Mouse (Mus musculus) liver, postnatal 0 days (tissue): Measurements from ENCODE around the gene Lrch3.

Experiments
- CTCF ChIP-seq: sonication (generic); IDR thresholded peaks from 2 replicates; pipeline ENCODE4 v1.5.1; 2016; ENCODE audit warnings: antibody characterized with exemption, low read depth
- EP300 ChIP-seq: IDR thresholded peaks from 2 replicates; pipeline ENCODE4 v1.6.1; 2016; ENCODE audit warnings: antibody characterized with exemption, low read depth, mild to moderate bottlenecking

- TF ChIP-seq EP300 (no peak), CTCF (no peak)
These were observed 112.5 kb downstream of the Lrch3 start for GRCm38 (mm10) chr16:33026357-33026756.
